Mouse (Mus musculus) hindbrain, embryonic 11.5 days (tissue): Measurements from ENCODE around the gene Smurf2. TPM values are rescaled to one million over a fixed set of nuclear protein-coding genes. Genes with fewer than 3 reads are reported as not detected.
A peak's percentile ranks its signal among the peaks of the same experiment; 100 is the strongest.
"Not testable (repeated sequence)": the region's sequence is repeated elsewhere in the genome, so short reads cannot be mapped to it uniquely, and the experiment has no call there.

Source experiments
- ATAC-seq: fragments of 200-750 bp; cut with Nextera tagmentation; 2 replicates; pipeline ENCODE4 v1.8.0; 2017; ENCODE audit warnings: mild to moderate bottlenecking, moderate TSS enrichment, moderate library complexity; ENCODE audit not compliant: low FRiP score
- DNase-seq: peaks from one replicate; pipeline ENCODE4 v3.0.0-alpha.2; 2015; ENCODE audit warnings: low spot score
- H3K27ac ChIP-seq: fragments of 300-500 bp; sonication (generic); 2 replicates; pipeline ENCODE4 v1.5.1; 2014; ENCODE audit warnings: mild to moderate bottlenecking, low read depth, low read length
- H3K27me3 ChIP-seq: fragments of 300-500 bp; sonication (generic); 2 replicates; pipeline ENCODE4 v1.6.1; 2014; ENCODE audit warnings: mild to moderate bottlenecking, low read length, moderate library complexity, mixed read lengths; ENCODE audit not compliant: control insufficient read depth, insufficient read depth
- H3K36me3 ChIP-seq: fragments of 300-500 bp; sonication (generic); 2 replicates; pipeline ENCODE4 v1.6.1; 2014; ENCODE audit warnings: mild to moderate bottlenecking, low read length, moderate library complexity, mixed read lengths; ENCODE audit not compliant: control insufficient read depth, insufficient read depth
- H3K4me1 ChIP-seq: fragments of 300-500 bp; sonication (generic); replicated peaks from 2 replicates; pipeline ENCODE4 v1.6.1; 2014; ENCODE audit warnings: low read length, mixed read lengths; ENCODE audit not compliant: control insufficient read depth, insufficient read depth
- H3K4me2 ChIP-seq: fragments of 300-500 bp; sonication (generic); replicated peaks from 2 replicates; pipeline ENCODE4 v1.6.1; 2014; ENCODE audit warnings: mild to moderate bottlenecking, low read depth, low read length
- H3K4me3 ChIP-seq: fragments of 300-500 bp; sonication (generic); 2 replicates; pipeline ENCODE4 v1.5.1; 2014; ENCODE audit warnings: low read depth, low read length
- H3K9ac ChIP-seq: fragments of 300-500 bp; sonication (generic); 2 replicates; pipeline ENCODE4 v1.6.1; 2014; ENCODE audit warnings: low read depth, low read length
- H3K9me3 ChIP-seq: fragments of 300-500 bp; sonication (generic); 2 replicates; pipeline ENCODE4 v1.6.1; 2016; ENCODE audit warnings: low read length; ENCODE audit not compliant: control insufficient read depth
- WGBS: fragments of 180-500 bp; shearing (Covaris S2); extraction: QIAGEN DNeasy Blood & Tissue Kit; methylation state at CpG from one replicate; pipeline ENCODE4 v1.1.7; 2014; 5-methylcytosine and 5-hydroxymethylcytosine counted together
- polyA plus RNA-seq: library from polyadenylated mRNA; unstranded; fragments of >200 nt; fragmentation: Nextera tagmentation; extraction: Ambion mirVana; gene quantifications from 2 replicates; pipeline ENCODE4 v1.2.1, GENCODE M21; 2014

The Smurf2 gene
- polyA plus RNA-seq, 1 experiment from 2014 or later = 25.0 TPM

DNA sequence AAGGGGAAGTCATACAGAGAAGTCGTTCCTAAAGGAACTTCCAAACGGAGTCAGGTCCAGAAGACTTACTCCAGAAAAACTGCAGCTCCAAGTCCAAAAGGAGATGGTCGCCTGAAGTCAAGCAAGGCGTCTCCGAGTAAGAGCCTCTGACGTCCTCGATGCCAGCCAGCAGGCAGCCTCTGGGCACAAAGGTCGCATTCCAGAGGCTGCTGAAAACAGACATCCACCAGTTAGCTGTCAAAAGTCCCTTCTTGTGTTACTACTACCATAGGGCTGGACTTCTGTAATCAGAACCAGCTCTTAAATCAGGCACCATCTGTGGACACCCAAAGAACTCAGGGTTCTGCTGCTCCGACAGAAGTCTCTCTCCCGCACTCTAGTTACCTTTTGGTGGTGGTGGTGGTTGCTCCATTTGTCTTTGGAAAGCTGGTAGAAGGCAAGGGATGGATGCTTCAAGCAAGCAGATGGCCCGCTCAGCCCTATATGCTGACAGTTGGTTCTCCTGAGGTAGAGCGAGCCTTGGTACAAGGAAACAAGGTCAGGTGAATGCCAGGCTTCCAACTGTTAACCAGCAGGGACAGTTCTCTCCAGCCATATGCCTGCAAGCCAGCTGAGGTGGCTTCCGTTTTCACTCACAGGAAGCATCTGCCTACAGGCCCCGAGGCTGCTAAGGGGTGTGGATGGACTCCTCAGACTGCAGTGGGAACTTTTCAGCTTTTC is 105.8 kb downstream of the Smurf2 start:
- DNase-seq (no peak), ATAC-seq (no peak)
- H3K27ac ChIP-seq = no peak overlapping the region
- no peaks in the 10 kb centered on the region for H3K4me1 ChIP-seq
- H3K27me3 ChIP-seq = no peaks in the 10 kb centered on the region
- H3K36me3 ChIP-seq = peaks cover 8% of the 10 kb centered on the region
- H3K4me2 ChIP-seq = no peak overlapping the region
- no peaks in the 10 kb centered on the region for H3K9me3 ChIP-seq
- H3K9ac ChIP-seq = no peak overlapping the region
- 76% methylated on average over 14 of the region's 14 CpGs for WGBS
- H3K4me3 ChIP-seq = no peak overlapping the region

DNA sequence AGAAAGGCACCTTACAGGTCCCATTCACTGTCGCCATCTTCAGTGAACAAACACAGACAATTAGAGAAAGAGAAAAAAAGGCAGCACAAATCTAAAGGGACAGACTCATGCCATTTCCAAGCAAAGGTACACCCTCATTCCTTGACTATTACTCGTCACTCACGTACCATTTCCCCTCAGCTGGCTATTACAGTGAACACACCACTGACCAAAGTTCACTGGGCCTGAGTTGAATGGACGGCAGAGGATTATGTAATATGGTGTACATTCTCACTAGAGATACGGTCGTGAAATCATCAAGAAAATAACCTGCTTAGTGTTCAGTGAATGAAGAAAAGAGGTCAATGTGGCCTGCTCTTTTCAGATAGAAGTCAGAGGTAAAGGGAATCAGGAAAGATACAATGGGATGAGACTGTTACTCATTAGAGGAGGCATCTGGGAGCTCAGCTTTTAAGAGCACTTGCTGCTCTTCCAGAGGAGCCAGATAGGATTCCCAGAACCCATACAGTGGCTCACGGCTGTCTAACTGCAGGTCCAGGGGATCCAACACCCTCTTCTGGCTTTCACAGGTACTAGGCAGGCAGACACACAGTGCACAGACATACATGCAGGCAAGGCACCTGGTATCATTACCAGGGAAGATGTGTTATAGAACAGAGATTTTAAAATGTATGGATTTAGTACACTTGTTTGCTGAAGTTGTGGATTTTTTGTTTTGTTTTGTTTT is 107.9 kb downstream of the Smurf2 start:
- H3K4me2 ChIP-seq = no peak overlapping the region
- peaks cover 3% of the 10 kb centered on the region for H3K36me3 ChIP-seq
- no peak overlapping the region for H3K9ac ChIP-seq
- H3K9me3 ChIP-seq = no peaks in the 10 kb centered on the region
- H3K4me3 ChIP-seq = no peak overlapping the region
- DNase-seq (no peak), ATAC-seq (no peak)
- WGBS = 96% methylated on average over 7 of the region's 7 CpGs
- H3K27me3 ChIP-seq = no peaks in the 10 kb centered on the region
- H3K4me1 ChIP-seq = no peaks in the 10 kb centered on the region
- no peak overlapping the region for H3K27ac ChIP-seq

DNA sequence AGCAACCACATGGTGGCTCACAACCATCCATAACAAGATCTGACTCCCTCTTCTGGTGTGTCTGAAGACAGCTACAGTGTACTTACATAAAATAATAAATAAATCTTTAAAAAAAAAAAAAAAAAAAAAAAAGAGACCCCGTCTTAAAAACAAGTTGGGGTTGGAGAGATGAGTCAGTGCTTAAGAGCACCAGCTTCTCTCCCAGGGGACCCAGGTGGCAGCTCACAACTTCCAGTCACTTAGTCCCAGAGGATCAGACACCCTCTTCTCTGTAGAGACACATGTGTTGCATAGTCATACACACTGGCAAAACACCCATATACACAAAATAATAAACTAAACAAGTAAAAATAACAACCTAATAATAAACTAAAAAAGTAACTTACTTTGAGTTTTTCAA is 113.1 kb downstream of the Smurf2 start:
- not testable (repeated sequence) for ATAC-seq, H3K4me1 ChIP-seq, H3K4me2 ChIP-seq, DNase-seq, H3K4me3 ChIP-seq, H3K36me3 ChIP-seq, H3K9ac ChIP-seq, H3K9me3 ChIP-seq, H3K27me3 ChIP-seq, H3K27ac ChIP-seq
- WGBS = 79% methylated on average over 1 of the region's 1 CpGs

DNA sequence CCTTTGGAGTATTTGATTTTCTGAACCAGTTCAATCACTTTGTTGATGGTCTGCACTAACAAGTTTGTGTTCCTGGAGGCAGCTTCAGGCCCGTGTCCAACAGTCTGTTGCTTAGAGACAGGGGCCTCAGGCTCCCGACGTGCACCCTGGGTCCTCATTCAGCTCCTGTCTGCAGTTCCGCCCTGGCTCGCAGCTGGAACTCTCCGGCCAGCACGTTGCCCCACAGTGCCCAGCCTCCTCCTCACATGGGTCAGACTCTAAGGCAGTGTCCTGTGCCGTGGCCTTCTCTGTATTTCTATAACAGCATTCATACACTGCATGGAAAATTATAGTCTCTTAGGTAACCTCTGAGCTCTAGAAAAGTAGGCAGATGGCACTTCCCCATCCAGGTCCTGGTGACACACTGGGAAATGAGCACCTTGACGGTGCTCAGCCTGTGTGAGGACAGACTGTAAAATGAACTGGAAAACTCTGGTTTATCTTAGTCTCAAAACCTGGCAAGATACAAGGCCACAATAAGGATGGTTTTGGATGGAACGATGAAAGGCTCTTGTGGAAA is 118.4 kb downstream of the Smurf2 start:
- Histone ChIP-seq H3K9me3 (no peaks in the 10 kb centered on the region), H3K36me3 (peaks cover 9% of the 10 kb centered on the region), H3K4me3 (no peak overlapping the region), H3K4me2 (no peak overlapping the region), H3K27me3 (no peaks in the 10 kb centered on the region), H3K4me1 (no peaks in the 10 kb centered on the region), H3K27ac (no peak overlapping the region), H3K9ac (no peak overlapping the region)
- DNase-seq (no peak), ATAC-seq (no peak)
- 85% methylated on average over 10 of the region's 10 CpGs for WGBS

DNA sequence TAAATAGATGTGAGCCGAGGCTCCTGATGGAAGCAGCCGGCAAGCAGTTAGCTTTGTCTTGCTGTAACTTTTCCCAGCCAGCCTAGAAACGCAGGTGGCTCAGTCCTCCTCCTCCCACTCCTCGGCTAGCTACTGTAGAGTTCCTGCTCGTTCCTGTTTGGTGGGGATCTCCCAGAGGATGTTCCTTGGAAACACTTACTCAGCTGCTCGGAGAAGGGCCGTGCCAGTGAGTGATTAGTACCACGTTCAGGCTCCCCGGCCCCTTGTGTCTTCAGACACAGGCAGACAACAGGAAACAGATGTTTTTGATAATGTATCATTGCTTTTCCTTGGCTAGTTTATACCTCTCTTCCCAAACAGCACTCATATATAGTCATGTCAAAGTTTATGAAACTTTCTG is 124.8 kb downstream of the Smurf2 start:
- peaks cover 6% of the 10 kb centered on the region for H3K36me3 ChIP-seq
- no peaks in the 10 kb centered on the region for H3K27me3 ChIP-seq
- no peaks in the 10 kb centered on the region for H3K4me1 ChIP-seq
- WGBS = 67% methylated on average over 9 of the region's 9 CpGs
- H3K9ac ChIP-seq = no peak overlapping the region
- H3K9me3 ChIP-seq = no peaks in the 10 kb centered on the region
- DNase-seq = no peak
- H3K4me2 ChIP-seq = no peak overlapping the region
- no peak overlapping the region for H3K4me3 ChIP-seq
- no peak overlapping the region for H3K27ac ChIP-seq
- no peak for ATAC-seq

DNA sequence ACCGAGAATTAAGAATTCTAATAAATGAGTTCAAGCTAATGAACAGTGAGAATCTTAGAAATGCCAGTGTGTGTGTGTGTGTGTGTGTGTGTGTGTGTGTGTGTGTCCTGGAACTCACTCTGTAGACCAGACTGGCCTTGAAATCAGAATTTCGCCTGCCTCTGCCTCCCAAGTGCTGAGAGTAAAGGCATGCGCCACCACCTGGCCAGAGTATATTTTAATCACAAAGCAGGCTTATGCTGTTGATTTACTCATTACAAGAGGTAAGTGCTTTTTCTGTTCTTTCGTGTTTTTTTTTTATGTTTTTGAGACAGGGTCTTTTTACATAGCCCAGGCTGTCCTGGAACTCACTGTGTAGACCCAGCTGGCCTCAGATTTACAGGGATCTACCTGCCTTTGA is 126.7 kb downstream of the Smurf2 start:
- Histone ChIP-seq H3K4me3 (no peak overlapping the region), H3K4me2 (no peak overlapping the region), H3K36me3 (peaks cover 6% of the 10 kb centered on the region), H3K27ac (no peak overlapping the region), H3K4me1 (no peaks in the 10 kb centered on the region), H3K9me3 (no peaks in the 10 kb centered on the region), H3K27me3 (no peaks in the 10 kb centered on the region), H3K9ac (no peak overlapping the region)
- 76% methylated on average over 4 of the region's 4 CpGs for WGBS
- DNase-seq = no peak
- no peak for ATAC-seq

DNA sequence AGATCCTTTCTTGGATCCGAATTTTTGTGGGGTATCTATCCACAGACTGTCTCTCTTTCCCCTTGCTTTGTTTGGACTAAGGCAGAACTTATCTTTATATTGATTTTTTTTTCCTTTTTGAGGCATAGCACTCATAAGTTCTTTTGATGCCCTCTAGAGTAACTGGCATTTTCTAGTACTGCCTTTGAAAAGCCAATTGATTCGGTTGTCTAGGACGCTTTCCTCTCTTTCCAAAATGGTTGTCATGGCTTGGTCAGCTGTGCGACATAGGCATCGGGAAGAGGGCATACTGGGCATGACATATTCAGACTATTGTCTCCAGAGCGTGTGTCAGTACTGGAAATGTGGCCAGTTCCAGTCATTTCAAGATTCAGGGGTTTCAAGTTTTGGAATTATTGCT is 130.9 kb downstream of the Smurf2 start:
- H3K27me3 ChIP-seq = no peaks in the 10 kb centered on the region
- DNase-seq = peak; percentile 61
- ATAC-seq = no peak
- peak overlapping the region; percentile 98 for H3K27ac ChIP-seq
- H3K4me3 ChIP-seq = peak overlapping the region; percentile 98
- H3K4me1 ChIP-seq = 0 out of 2 replicates have a peak, but pooled peaks cover 2% of the 10 kb centered on the region
- H3K36me3 ChIP-seq = peaks cover 5% of the 10 kb centered on the region; the same call in 1 of the 2 replicates
- peak overlapping the region; percentile 100 for H3K9ac ChIP-seq
- no peaks in the 10 kb centered on the region for H3K9me3 ChIP-seq
- WGBS = 1% methylated on average over 6 of the region's 6 CpGs
- peak overlapping the region; percentile 62 for H3K4me2 ChIP-seq

DNA sequence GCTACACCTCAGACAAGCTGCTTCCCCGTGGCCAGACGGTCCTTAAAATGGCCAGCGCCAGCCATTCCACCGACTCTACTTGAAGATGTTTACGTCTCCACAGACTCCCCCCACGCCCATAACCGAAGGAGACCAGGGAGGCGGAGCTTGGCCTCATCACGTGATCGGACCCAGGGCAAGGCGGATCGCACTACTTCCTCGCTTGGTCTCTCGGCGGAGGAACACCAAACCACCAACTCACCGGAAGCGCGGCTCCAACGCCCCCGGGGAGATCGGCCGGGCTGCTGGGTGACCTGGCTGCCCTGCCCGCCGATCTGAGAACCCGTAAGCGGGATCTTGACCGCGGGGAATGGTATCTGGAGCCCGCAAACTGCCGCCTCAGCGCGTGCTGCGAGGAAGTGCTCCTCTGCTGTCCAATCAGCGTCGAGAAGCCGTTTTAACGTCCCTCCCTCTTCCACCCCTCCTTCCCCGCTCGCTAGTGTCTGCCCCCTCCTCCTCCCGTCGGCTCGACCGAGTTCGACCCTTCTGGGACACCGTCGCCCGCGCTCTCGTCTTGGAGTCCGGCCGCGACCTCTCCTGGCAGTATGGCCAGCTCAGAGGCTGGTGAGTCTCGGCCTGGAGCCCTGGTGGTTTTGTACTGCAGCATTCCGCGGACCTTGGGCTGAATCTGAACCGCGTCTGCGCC is 131.6 kb downstream of the Smurf2 start, which contains the start of the genes Ddx5 and Cep95:
TSS of gene Ddx5 (minus strand) at position 411 of the 685 bp plus-strand sequence.
TSS of gene Cep95 (plus strand) at position 478 of the 685 bp plus-strand sequence.
- Histone ChIP-seq H3K9ac (peak within 1 kb of the TSS; percentile 100), H3K9me3 (no peaks in the 10 kb centered on the region), H3K4me2 (peak within 1 kb of the TSS; percentile 62), H3K27ac (peak within 1 kb of the TSS; percentile 98), H3K27me3 (no peaks in the 10 kb centered on the region), H3K4me1 (0 out of 2 replicates have a peak, but pooled peaks cover 2% of the 10 kb centered on the region), H3K36me3 (peaks cover 5% of the 10 kb centered on the region; the same call in 1 of the 2 replicates), H3K4me3 (peak within 1 kb of the TSS; percentile 98)
- DNase-seq (peak; percentile 96), ATAC-seq (peak; percentile 93)
- under 1% methylated on average over 58 of the region's 58 CpGs for WGBS
